Mouse (Mus musculus) liver, adult 2 months (tissue): ENCODE results near the gene Syt6. TPM values are rescaled to one million over a fixed set of nuclear protein-coding genes. Genes with fewer than 3 reads are reported as not detected.
A peak's percentile ranks its signal among the peaks of the same experiment; 100 is the strongest.

ENCODE experiments used
- DNase-seq: peaks from one replicate; pipeline ENCODE4 v3.0.0-alpha.2; 2011; ENCODE audit warnings: low read depth, low spot score; ENCODE audit errors: extremely low read depth
- H3K27ac ChIP-seq: fragments of 200-500 bp; replicated peaks from 2 replicates; pipeline ENCODE4 v1.5.1; 2012; ENCODE audit warnings: low read depth, mild to moderate bottlenecking, control low read depth, inconsistent platforms, low read length; ENCODE audit not compliant: insufficient read depth
- H3K27me3 ChIP-seq: fragments of 200-500 bp; 2 replicates; pipeline ENCODE4 v1.6.1; 2012; ENCODE audit warnings: mild to moderate bottlenecking, moderate library complexity, low read length, inconsistent platforms; ENCODE audit not compliant: control insufficient read depth, insufficient read depth
- H3K36me3 ChIP-seq: fragments of 200-500 bp; 2 replicates; pipeline ENCODE4 v1.6.1; 2012; ENCODE audit warnings: low read length, inconsistent platforms; ENCODE audit not compliant: control insufficient read depth, insufficient read depth
- H3K4me1 ChIP-seq: fragments of 200-500 bp; 2 replicates; pipeline ENCODE4 v1.6.1; 2011; ENCODE audit warnings: low read length; ENCODE audit not compliant: control insufficient read depth, insufficient read depth
- H3K4me3 ChIP-seq: fragments of 200-500 bp; 2 replicates; pipeline ENCODE4 v1.5.1; 2011; ENCODE audit warnings: low read depth, mild to moderate bottlenecking, control low read depth, low read length, moderate library complexity; ENCODE audit not compliant: insufficient read depth
- H3K79me2 ChIP-seq: fragments of 200-500 bp; 2 replicates; pipeline ENCODE4 v1.6.1; 2012; ENCODE audit warnings: inconsistent platforms, mild to moderate bottlenecking, low read length, moderate library complexity; ENCODE audit not compliant: control insufficient read depth, insufficient read depth
- H3K9ac ChIP-seq: fragments of 200-500 bp; 2 replicates; pipeline ENCODE4 v1.6.1; 2012; ENCODE audit warnings: low read depth, mild to moderate bottlenecking, control low read depth, inconsistent platforms, low read length
- CTCF ChIP-seq: fragments of 200-500 bp; IDR thresholded peaks from 2 replicates; pipeline ENCODE4 v1.5.1; 2011; ENCODE audit warnings: low read depth, low read length, control low read depth
- POLR2A ChIP-seq: fragments of 200-500 bp; IDR thresholded peaks from 2 replicates; pipeline ENCODE4 v1.6.1; 2011; ENCODE audit warnings: low read length, control low read depth; ENCODE audit not compliant: insufficient read depth; ENCODE audit errors: extremely low read depth
- WGBS: fragments of 180-500 bp; shearing (Covaris S2); methylation state at CpG from one replicate; pipeline ENCODE4 v1.1.7; 2018; 5-methylcytosine and 5-hydroxymethylcytosine counted together
- polyA plus RNA-seq: library from polyadenylated mRNA; depleted of rRNA; stranded (reverse); fragments of >200 nt; gene quantifications from 2 replicates; pipeline ENCODE4 v1.2.3, GENCODE M21; 2012; rRNA removed
- total RNA-seq: library from RNA; depleted of rRNA; stranded (reverse); fragments of >200 nt; gene quantifications from 2 replicates; pipeline ENCODE4 v1.2.3, GENCODE M21; 2014; rRNA removed

The Syt6 gene
- total RNA-seq (not detected in 2 replicates), polyA plus RNA-seq (not detected in 2 replicates)

GRCm38 (mm10) chr3:103575156-103575892 is at the start of gene Syt6:
Syt6 (plus strand) TSS chr3:103575231.
- DNase-seq, result no peak
- no peaks in the 10 kb centered on the region; the same call in 1 of the 2 replicates for H3K4me1 ChIP-seq
- no peak within 1 kb of the TSS for H3K9ac ChIP-seq
- WGBS, result 3% methylated on average over 44 of the region's 44 CpGs
- TF ChIP-seq POLR2A (no peak), CTCF (no peak)
- H3K4me3 ChIP-seq, result peak within 1 kb of the TSS; percentile 29; the same call in 1 of the 2 replicates
- H3K27me3 ChIP-seq, result peaks cover 30% of the 10 kb centered on the region
- no peak within 1 kb of the TSS for H3K27ac ChIP-seq
- no peaks in the 10 kb centered on the region for H3K79me2 ChIP-seq
- no peaks in the 10 kb centered on the region for H3K36me3 ChIP-seq

DNA sequence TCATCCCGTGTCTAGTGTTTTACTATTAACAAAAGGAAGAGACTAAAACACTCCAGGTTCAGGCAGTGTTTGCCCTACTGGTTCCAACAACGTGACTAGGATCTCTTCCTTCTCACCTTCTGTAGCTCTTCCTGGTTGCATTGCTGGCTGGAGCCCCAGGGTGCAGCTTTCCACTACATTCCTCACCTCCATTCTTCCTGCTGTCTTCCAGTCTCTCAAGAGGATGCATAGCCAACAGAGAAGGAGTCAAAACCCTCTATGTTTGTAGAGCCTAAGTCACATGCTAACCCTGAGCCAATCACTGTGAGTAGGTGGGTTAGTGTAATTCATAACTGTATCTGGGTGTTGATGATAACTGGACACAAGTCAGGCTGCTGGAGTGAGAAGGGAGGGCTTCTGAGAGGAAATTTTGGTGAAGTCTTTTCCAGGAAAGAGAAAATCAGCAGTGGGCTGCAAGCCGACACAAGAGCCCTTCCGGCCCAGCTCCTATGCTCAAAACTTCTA is 48.8 kb upstream of the Syt6 start:
- no peaks in the 10 kb centered on the region for H3K27me3 ChIP-seq
- H3K36me3 ChIP-seq, result no peaks in the 10 kb centered on the region
- H3K27ac ChIP-seq, result no peak overlapping the region
- no peak for TF ChIP-seq POLR2A
- no peak for TF ChIP-seq CTCF
- DNase-seq, result no peak
- H3K79me2 ChIP-seq, result no peaks in the 10 kb centered on the region
- H3K4me3 ChIP-seq, result no peak overlapping the region
- no peak overlapping the region for H3K9ac ChIP-seq
- H3K4me1 ChIP-seq, result no peaks in the 10 kb centered on the region
- WGBS, result 72% methylated on average over 4 of the region's 4 CpGs

GRCm38 (mm10) chr3:103526864-103527263 is 48.2 kb upstream of the Syt6 start:
- Histone ChIP-seq H3K36me3 (no peaks in the 10 kb centered on the region), H3K9ac (no peak overlapping the region), H3K79me2 (no peaks in the 10 kb centered on the region), H3K4me1 (no peaks in the 10 kb centered on the region), H3K27ac (no peak overlapping the region), H3K4me3 (no peak overlapping the region), H3K27me3 (no peaks in the 10 kb centered on the region)
- TF ChIP-seq CTCF, result no peak
- TF ChIP-seq POLR2A, result no peak
- WGBS, result 26% methylated on average over 2 of the region's 2 CpGs
- DNase-seq, result no peak

- WGBS, result 92% methylated on average over 9 of the region's 9 CpGs
- TF ChIP-seq CTCF (no peak), POLR2A (no peak)
- H3K4me1 ChIP-seq, result no peaks in the 10 kb centered on the region
Observed at GRCm38 (mm10) chr3:103534036-103534435, 41.0 kb upstream of the Syt6 start.

DNA sequence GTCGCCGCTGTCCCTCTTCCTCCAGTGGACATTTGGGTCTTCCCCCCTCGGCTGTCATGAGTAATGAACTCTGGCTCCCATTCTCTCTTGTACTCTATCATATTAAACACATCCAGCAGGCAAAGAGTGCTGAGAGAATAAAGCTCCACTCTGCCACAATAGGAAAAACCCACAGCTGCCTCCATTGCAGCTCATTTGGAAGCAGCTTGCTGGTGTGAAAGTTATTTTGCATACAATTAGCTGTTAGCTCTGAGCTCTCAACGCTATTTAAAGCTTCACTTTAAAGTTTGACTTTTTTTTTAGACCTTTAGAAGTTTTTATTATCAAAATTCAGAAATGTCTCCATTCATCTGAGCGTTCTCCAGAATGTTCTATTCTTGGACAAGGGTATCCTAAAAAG is 39.8 kb upstream of the Syt6 start:
- no peak overlapping the region for H3K4me3 ChIP-seq
- no peak overlapping the region for H3K9ac ChIP-seq
- TF ChIP-seq POLR2A (no peak), CTCF (no peak)
- no peak overlapping the region for H3K27ac ChIP-seq
- H3K79me2 ChIP-seq, result no peaks in the 10 kb centered on the region
- no peaks in the 10 kb centered on the region for H3K27me3 ChIP-seq
- no peaks in the 10 kb centered on the region for H3K4me1 ChIP-seq
- H3K36me3 ChIP-seq, result no peaks in the 10 kb centered on the region
- DNase-seq, result no peak
- WGBS, result 60% methylated on average over 5 of the region's 5 CpGs

More at GRCm38 (mm10) chr3:103534036-103534435, 41.0 kb upstream of the Syt6 start:
- Histone ChIP-seq H3K36me3 (no peaks in the 10 kb centered on the region), H3K27ac (no peak overlapping the region), H3K4me3 (no peak overlapping the region), H3K79me2 (no peaks in the 10 kb centered on the region), H3K27me3 (no peaks in the 10 kb centered on the region), H3K9ac (no peak overlapping the region)
- no peak for DNase-seq

DNA sequence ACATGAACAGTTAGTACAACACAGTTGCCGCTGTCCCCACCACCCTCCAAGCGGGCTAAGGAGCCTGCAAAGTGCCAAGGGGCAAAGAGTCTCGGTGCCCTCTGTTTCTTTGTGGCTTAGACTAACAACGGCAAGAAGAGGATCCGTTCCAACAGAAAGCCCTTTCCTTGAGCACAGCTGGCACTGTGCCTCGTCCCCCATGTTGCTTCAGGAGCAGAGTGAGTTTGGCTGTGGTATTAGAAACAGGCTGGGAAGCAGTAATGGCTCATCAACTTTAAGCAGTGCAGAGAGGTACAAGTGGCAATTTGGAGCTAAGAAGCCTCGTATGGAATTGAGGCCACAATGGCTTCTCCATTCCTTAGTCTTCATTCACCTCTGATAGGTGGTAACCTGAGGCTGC is 35.9 kb upstream of the Syt6 start:
- Histone ChIP-seq H3K4me1 (no peaks in the 10 kb centered on the region), H3K27me3 (no peaks in the 10 kb centered on the region), H3K36me3 (no peaks in the 10 kb centered on the region), H3K27ac (no peak overlapping the region), H3K79me2 (no peaks in the 10 kb centered on the region), H3K9ac (no peak overlapping the region), H3K4me3 (no peak overlapping the region)
- 80% methylated on average over 7 of the region's 7 CpGs for WGBS
- DNase-seq, result no peak
- TF ChIP-seq CTCF, result no peak
- TF ChIP-seq POLR2A, result no peak
